Mouse (Mus musculus): ENCODE results near the gene Adamtsl2. TPM values are rescaled to one million over a fixed set of nuclear protein-coding genes. Genes with fewer than 3 reads are reported as not detected.
A peak's percentile ranks its signal among the peaks of the same experiment; 100 is the strongest.

Gene Adamtsl2
- polyA plus RNA-seq, 1 experiment from 2014 or later = 9.1 TPM

DNA sequence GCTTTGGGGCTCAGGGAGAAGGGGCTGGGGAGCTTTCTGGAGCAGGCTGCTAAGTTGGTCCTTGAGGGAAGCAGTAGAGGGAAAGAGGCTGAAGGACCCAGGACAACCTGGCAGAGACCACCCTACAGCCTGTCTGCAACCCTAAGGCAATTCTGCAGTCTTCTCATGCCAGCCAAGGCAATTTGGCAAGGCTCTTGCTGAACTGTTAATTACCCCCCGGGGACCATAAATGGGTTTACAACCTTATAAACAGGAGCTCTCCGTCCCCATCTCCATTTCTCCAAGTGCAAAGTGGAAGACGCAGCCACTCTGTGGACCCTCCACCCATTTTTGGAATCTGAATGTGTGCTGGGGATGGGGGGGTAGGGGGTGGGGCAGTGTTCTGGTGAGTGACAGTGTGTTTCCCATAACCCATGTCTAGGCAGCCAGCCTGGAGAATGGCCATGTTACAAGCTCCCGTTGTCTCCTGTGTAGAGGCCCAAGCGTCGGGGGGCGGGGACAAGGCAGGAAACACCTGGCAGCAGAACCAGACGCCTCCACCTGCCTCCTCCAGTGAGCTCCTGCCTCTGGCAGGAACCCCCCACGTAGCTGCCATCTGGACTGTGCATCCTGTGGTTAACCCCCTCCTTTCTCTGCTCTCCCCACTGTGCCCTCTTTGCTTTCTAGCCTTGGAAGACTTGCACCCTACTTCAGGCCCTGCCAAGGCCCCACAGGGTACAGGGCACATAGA lies 42.6 kb downstream of the Adamtsl2 start:
- no peaks in the 10 kb centered on the region for H3K27me3 ChIP-seq
- peak overlapping the region; percentile 74 for H3K27ac ChIP-seq (replicated peaks)
- 0 out of 2 replicates have a peak overlapping the region, but pooled peaks have one; percentile 26 for H3K9ac ChIP-seq
- H3K9me3 ChIP-seq = no peaks in the 10 kb centered on the region
- no peak overlapping the region for H3K4me3 ChIP-seq
- 8% methylated on average over 9 of the region's 9 CpGs for WGBS
- H3K36me3 ChIP-seq = no peaks in the 10 kb centered on the region
- peaks cover 36% of the 10 kb centered on the region for H3K4me1 ChIP-seq (replicated peaks)
- peak; percentile 72 for ATAC-seq (ENCODE audit: low read depth)
- H3K4me2 ChIP-seq = no peak overlapping the region

DNA sequence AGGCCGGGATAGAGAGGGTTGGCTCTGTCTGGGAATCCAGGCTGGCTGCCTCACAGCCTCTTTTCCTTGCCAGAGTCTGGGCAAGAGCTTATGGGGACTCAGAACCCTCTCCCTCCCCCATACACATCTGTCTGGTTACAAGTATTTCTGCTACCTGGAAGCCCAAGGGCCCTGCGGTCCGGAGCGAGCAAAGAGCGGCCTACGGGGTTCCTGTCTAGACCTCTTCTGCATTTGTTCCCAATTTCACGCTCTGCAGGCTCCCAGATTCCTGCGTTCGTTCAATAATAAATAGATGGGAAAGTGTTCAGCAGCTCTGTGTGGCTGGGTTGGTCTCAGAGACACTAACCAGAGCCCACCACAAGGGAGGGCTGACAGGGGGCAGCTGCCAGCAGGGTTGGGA lies 43.4 kb downstream of the Adamtsl2 start:
- Histone ChIP-seq H3K36me3 (no peaks in the 10 kb centered on the region), H3K27ac (replicated peaks) (peak overlapping the region; percentile 74), H3K4me1 (replicated peaks) (peaks cover 36% of the 10 kb centered on the region), H3K4me2 (no peak overlapping the region), H3K9me3 (no peaks in the 10 kb centered on the region), H3K27me3 (no peaks in the 10 kb centered on the region), H3K9ac (no peak overlapping the region), H3K4me3 (no peak overlapping the region)
- ATAC-seq (ENCODE audit: low read depth) = peak; percentile 17; the same call in 1 of the 2 replicates
- WGBS = 19% methylated on average over 9 of the region's 9 CpGs

DNA sequence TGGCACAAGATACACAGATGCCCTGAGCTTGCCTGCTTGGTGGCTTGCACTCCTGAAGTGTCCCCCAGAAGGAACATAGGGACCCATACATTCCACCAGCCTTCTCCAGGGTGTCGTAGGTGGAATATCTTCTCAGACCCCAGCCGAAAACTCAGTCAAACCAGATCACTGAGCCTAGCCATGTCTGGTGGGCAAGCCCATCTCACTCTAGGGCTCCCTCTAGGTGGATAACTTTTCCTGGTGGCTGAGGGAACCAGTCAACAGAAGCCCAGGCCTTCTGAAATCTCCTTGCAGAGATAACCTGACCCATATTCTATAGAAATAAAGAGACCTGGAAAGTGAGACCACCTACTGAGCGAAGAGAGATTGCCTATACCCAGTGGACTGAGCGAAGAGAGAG lies 43.9 kb downstream of the Adamtsl2 start:
- no peak for ATAC-seq (ENCODE audit: low read depth)
- H3K9ac ChIP-seq = no peak overlapping the region
- H3K4me3 ChIP-seq = no peak overlapping the region
- H3K27me3 ChIP-seq = no peaks in the 10 kb centered on the region
- peak overlapping the region; percentile 74 for H3K27ac ChIP-seq (replicated peaks)
- H3K4me2 ChIP-seq = no peak overlapping the region
- WGBS = 81% methylated on average over 4 of the region's 4 CpGs
- no peaks in the 10 kb centered on the region for H3K9me3 ChIP-seq
- H3K36me3 ChIP-seq = no peaks in the 10 kb centered on the region
- peaks cover 36% of the 10 kb centered on the region for H3K4me1 ChIP-seq (replicated peaks)

DNA sequence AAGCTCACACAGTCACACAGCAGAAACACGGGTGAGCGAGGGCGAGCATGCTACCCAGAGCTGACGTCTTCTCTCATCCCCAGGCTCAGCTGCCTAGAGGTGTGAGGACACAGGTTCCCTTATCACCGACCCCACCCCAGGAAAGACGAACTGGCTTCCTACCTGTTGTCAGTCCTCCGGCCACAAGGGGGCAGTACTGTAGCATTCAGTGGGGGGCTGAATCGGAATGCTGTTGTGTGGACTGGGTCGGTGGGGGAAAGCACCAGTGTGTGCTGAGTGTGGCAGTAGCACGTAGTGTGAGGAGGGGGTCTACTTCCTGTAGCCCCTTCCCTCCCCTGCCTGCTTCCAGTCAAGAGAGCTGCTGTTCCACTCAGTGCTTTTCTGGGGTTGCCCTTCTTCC lies 46.8 kb downstream of the Adamtsl2 start:
- ATAC-seq (ENCODE audit: low read depth) = no peak
- no peak overlapping the region for H3K9ac ChIP-seq
- H3K36me3 ChIP-seq = no peaks in the 10 kb centered on the region
- H3K27ac ChIP-seq (replicated peaks) = no peak overlapping the region
- no peaks in the 10 kb centered on the region for H3K27me3 ChIP-seq
- 47% methylated on average over 10 of the region's 10 CpGs for WGBS
- H3K4me2 ChIP-seq = no peak overlapping the region
- H3K4me1 ChIP-seq (replicated peaks) = peaks cover 26% of the 10 kb centered on the region
- no peak overlapping the region for H3K4me3 ChIP-seq
- no peaks in the 10 kb centered on the region for H3K9me3 ChIP-seq

DNA sequence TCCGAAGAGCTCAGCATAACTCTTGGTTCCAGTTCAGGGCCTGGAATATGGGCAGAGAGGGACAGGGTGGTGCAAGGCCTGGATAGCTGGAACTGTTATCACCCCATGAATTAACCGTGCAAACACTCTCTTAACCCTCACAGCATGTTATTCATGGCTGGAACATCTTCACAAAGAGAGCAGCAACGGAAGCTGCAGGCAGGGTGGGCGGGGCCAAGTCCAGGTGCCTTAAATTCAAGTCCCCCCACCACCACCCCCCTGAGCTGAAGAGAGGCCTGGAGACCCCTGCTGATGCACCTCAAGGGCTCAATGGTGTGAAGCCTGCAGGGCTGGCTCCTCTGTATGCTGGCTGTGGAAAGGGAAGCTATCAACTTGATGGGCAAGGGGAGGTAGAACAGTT lies 47.3 kb downstream of the Adamtsl2 start:
- H3K9me3 ChIP-seq = no peaks in the 10 kb centered on the region
- peaks cover 21% of the 10 kb centered on the region for H3K4me1 ChIP-seq (replicated peaks)
- H3K36me3 ChIP-seq = no peaks in the 10 kb centered on the region
- no peak overlapping the region for H3K27ac ChIP-seq (replicated peaks)
- 47% methylated on average over 4 of the region's 4 CpGs for WGBS
- H3K27me3 ChIP-seq = no peaks in the 10 kb centered on the region
- H3K9ac ChIP-seq = no peak overlapping the region
- no peak for ATAC-seq (ENCODE audit: low read depth)
- no peak overlapping the region for H3K4me2 ChIP-seq
- H3K4me3 ChIP-seq = no peak overlapping the region

DNA sequence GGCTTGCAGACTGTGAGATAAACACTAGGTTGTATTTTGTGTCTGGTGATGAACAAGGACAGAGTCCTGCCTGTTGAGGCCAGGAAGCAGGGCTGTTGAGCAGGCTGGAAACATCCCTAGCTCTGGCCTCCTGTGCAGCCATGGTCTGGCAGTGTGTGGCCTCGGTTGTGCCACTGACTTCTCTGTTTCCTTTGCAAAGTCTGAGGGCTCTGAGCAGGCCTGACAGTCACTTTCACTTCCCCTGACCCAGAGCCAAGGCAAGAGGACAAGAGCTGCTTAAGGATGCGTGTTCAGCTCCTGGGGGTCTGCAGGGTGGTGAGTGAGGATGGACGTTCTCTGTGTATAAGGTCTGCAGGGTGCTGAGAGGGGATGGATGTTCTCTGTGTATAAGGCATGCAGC lies 49.8 kb downstream of the Adamtsl2 start:
- WGBS = 64% methylated on average over 3 of the region's 3 CpGs
- Histone ChIP-seq H3K9ac (no peak overlapping the region), H3K36me3 (no peaks in the 10 kb centered on the region), H3K9me3 (no peaks in the 10 kb centered on the region), H3K27me3 (no peaks in the 10 kb centered on the region), H3K4me3 (no peak overlapping the region), H3K4me1 (replicated peaks) (no peaks in the 10 kb centered on the region), H3K4me2 (no peak overlapping the region), H3K27ac (replicated peaks) (no peak overlapping the region)
- ATAC-seq (ENCODE audit: low read depth) = no peak

DNA sequence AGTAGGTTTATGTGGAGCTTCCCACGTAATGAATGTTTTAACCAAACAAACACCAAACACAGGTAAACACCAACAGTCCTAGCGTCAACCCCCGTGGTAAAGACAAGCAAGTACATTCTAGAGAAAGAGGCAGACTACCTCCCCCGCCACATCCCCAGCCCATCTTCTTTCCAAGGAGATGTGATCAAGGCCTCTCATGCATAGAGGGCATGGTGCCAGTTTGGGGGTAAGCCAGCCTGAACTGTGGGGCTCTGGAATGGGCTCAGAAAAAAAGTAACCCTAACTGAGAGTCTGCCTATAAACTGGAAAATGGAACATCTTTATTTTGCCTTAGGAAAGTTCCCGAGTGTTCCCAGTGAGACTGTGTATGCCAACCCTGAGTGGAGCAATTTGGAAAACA lies 56.8 kb downstream of the Adamtsl2 start:
- Histone ChIP-seq H3K4me2 (no peak overlapping the region), H3K27ac (replicated peaks) (no peak overlapping the region), H3K36me3 (no peaks in the 10 kb centered on the region), H3K9ac (no peak overlapping the region), H3K4me1 (replicated peaks) (peaks cover 7% of the 10 kb centered on the region; the same call in 1 of the 2 replicates), H3K27me3 (peaks cover 13% of the 10 kb centered on the region), H3K4me3 (no peak overlapping the region), H3K9me3 (no peaks in the 10 kb centered on the region)
- WGBS = 85% methylated on average over 5 of the region's 5 CpGs
- no peak for ATAC-seq (ENCODE audit: low read depth)

DNA sequence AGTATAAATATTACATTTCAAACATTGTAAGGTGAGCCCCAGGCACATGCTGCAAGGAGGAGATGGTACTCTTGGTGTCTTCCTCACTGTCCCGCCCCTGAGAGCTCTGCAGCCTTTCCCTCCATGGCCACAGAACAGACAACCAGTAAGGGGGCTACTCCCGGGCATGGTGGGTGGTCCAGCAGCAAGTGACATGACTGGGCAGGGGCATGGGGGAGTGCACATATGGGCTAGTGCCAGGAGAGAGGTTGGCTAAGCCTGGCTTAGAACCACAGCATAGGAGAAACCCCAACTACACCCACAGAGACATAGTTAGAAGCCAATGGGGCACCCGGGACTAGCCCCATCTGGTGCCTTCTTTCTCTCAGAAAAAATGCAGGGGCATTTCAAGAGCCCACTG lies 57.2 kb downstream of the Adamtsl2 start:
- no peaks in the 10 kb centered on the region for H3K9me3 ChIP-seq
- H3K4me2 ChIP-seq = no peak overlapping the region
- H3K4me3 ChIP-seq = no peak overlapping the region
- WGBS = 71% methylated on average over 3 of the region's 3 CpGs
- ATAC-seq (ENCODE audit: low read depth) = no peak
- no peak overlapping the region for H3K27ac ChIP-seq (replicated peaks)
- H3K9ac ChIP-seq = no peak overlapping the region
- H3K27me3 ChIP-seq = peaks cover 17% of the 10 kb centered on the region
- peaks cover 7% of the 10 kb centered on the region; the same call in 1 of the 2 replicates for H3K4me1 ChIP-seq (replicated peaks)
- H3K36me3 ChIP-seq = no peaks in the 10 kb centered on the region

DNA sequence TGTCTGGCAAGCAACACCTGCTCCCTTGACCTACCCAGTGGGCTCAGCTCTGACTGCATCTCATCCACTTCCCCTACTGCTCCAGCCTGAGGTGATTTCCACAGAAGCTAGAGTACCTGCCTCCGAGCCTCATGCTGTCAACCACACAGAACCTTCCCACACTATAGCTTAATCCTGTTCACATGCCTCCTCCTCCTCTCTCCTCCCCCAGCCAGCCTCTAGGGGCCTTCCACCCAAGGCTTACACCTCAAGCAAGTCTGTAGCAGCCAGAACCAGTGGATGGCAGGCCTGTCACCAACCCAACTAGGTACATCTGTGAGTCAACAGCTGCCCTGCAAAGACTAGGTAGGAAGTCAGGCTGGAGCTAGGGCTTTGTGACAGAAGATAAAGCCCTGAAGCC lies 57.6 kb downstream of the Adamtsl2 start:
- H3K4me1 ChIP-seq (replicated peaks) = peaks cover 9% of the 10 kb centered on the region
- H3K4me2 ChIP-seq = no peak overlapping the region
- ATAC-seq (ENCODE audit: low read depth) = no peak
- no peak overlapping the region for H3K9ac ChIP-seq
- no peak overlapping the region for H3K4me3 ChIP-seq
- WGBS = 83% methylated on average over 1 of the region's 1 CpGs
- H3K27me3 ChIP-seq = peaks cover 21% of the 10 kb centered on the region
- H3K36me3 ChIP-seq = no peaks in the 10 kb centered on the region
- H3K27ac ChIP-seq (replicated peaks) = no peak overlapping the region
- no peaks in the 10 kb centered on the region for H3K9me3 ChIP-seq

DNA sequence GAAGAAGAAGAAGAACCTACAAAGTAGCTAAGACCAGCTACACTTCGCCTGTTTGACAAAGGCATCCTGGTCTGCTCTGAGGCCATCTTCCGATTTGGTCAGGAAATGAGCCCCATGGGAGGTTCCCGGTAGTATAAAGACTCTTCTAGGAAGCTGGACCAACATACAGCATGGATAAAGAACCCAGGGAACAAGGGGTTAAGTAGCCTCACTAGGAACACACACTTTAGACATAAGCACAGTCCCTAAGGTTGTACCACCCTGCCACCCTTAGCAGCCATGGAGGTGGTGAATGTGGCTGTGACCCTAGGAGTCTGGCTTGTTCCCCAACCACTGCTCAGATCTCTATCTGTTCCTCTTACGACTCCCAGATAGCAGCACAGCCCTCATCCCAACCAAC lies 59.2 kb downstream of the Adamtsl2 start:
- 63% methylated on average over 4 of the region's 4 CpGs for WGBS
- Histone ChIP-seq H3K4me1 (replicated peaks) (peaks cover 16% of the 10 kb centered on the region), H3K27ac (replicated peaks) (no peak overlapping the region), H3K27me3 (peaks cover 35% of the 10 kb centered on the region), H3K9ac (no peak overlapping the region), H3K4me2 (no peak overlapping the region), H3K9me3 (no peaks in the 10 kb centered on the region), H3K4me3 (no peak overlapping the region), H3K36me3 (no peaks in the 10 kb centered on the region)
- ATAC-seq (ENCODE audit: low read depth) = no peak

DNA sequence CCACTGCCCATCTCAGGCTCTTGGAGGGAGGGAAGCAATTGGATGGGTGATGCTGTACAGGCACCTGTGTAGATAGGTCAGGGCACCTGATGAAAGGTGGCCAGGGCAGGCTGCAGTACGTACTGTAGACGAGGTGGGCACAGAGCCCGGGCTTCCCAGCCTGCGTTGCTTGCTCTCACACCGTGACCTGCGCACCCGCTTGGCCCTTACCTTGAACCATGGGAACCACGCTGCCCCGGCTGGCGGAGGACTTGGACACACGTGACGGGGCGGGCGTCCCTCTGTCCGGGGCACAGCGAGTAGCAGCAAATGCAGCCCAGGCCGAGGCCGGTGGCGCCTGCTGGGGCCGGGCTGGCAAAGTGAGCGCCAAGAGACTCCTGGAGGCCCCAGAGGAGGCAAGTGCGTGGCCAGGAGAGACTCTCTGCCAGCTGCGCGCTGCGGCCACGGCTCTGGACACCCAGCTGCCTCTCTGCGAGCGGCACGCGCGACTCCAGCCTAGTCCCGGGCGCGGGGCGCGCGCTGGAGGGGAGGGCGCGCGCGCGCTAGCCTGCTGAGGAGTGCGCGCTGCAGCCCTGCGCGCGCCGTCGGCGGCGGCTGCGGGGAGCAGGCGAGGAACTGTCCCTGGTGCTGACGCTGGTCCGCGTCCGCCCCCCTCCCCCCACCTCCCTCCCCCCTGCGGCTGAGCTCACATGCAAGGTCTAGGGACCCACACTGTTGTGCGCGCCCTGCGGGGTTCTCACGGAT lies 62.9 kb downstream of the Adamtsl2 start, which contains the start of gene Fam163b:
Gene Fam163b, minus strand, starts transcription at position 542 of the 744 bp plus-strand sequence.
- peaks cover 10% of the 10 kb centered on the region for H3K4me1 ChIP-seq (replicated peaks)
- WGBS = 2% methylated on average over 55 of the region's 62 CpGs
- H3K4me3 ChIP-seq = peak within 1 kb of the TSS; percentile 45
- H3K9ac ChIP-seq = peak within 1 kb of the TSS; percentile 67
- no peaks in the 10 kb centered on the region for H3K9me3 ChIP-seq
- peak within 1 kb of the TSS; percentile 77 for H3K4me2 ChIP-seq
- no peak within 1 kb of the TSS for H3K27ac ChIP-seq (replicated peaks)
- peaks cover 44% of the 10 kb centered on the region for H3K27me3 ChIP-seq
- ATAC-seq (ENCODE audit: low read depth) = peak; percentile 78
- no peaks in the 10 kb centered on the region for H3K36me3 ChIP-seq

DNA sequence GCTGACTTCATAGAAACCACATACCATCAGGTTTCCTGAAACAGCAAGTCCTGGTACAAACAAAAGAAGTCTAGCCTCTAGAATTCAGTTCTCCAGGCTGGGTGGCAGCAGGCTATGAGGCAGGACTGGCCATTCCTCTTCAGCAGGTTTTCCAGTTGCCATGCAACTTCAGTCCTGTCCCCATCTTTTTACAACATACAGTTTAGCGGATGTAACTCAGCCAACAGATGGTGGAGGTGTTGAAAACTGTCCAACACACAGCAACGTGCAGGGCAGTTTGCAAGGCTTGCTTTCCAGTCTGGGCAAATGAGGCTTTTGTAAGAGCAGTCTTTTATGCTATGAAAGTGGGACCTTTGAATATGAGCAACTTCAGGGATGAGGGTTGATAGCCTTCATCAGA lies 65.8 kb downstream of the Adamtsl2 start:
- WGBS = 68% methylated on average over 2 of the region's 2 CpGs
- Histone ChIP-seq H3K4me3 (no peak overlapping the region), H3K4me1 (replicated peaks) (peaks cover 18% of the 10 kb centered on the region), H3K9me3 (no peaks in the 10 kb centered on the region), H3K36me3 (no peaks in the 10 kb centered on the region), H3K9ac (no peak overlapping the region), H3K27ac (replicated peaks) (no peak overlapping the region), H3K4me2 (no peak overlapping the region), H3K27me3 (peaks cover 40% of the 10 kb centered on the region)
- ATAC-seq (ENCODE audit: low read depth) = no peak
